Mouse (Mus musculus): ENCODE measurements at regions not wholly inside any gene's neighbourhood (a gene's known extent, or its start where the extent isn't known, plus 50 kb on each side); places are given as distances from the start of the nearest gene placed in this dataset.

DNA sequence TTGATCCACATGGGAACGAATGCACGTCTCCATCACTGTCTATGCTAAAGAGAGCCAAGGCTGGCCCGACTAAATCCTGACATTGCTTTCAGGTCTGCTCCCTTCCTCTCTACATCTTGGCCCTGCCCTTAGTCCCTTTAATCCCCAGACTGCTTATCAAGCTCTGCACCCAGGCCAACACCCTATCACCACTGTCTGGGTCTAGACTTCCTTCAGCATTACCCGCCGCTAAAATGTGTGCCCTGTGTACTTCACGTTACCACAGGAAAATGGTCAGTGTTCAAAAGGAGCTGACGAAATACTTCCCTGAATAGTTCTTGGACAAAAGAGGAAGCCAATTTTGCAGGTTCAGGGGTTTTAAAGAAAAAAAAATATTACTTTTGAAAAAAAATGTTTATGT lies 100.0 kb upstream of the Thbs1 start:
- no peak for TF ChIP-seq MAX (IDR thresholded peaks at IDR 0.05)
- no peak for TF ChIP-seq USF1 (IDR thresholded peaks at IDR 0.05; ENCODE audit: low read depth)
- TF ChIP-seq MYOG (IDR thresholded peaks at IDR 0.05; ENCODE audit: control insufficient read depth, extremely low read depth, insufficient read length) = no peak
- TF ChIP-seq FOSL1 (IDR thresholded peaks at IDR 0.05; ENCODE audit: insufficient read depth, low read length, poor library complexity, severe bottlenecking) = no peak
- no peak for TF ChIP-seq CTCF (IDR thresholded peaks at IDR 0.05; ENCODE audit: control insufficient read depth, insufficient read depth, insufficient read length)
- TF ChIP-seq MYOD1 (IDR thresholded peaks at IDR 0.05; ENCODE audit: control insufficient read depth, insufficient read length, low read depth) = no peak
- TF ChIP-seq CEBPB (IDR thresholded peaks at IDR 0.05; ENCODE audit: low read depth) = no peak
- H3K4me3 ChIP-seq (ENCODE audit: insufficient read depth, poor library complexity, severe bottlenecking) = no peak overlapping the region
- H3ac ChIP-seq (ENCODE audit: control insufficient read depth, insufficient read length, low read depth) = no peak overlapping the region
- H3K27me3 ChIP-seq (ENCODE audit: control insufficient read depth, insufficient read depth, insufficient read length) = no peaks in the 10 kb centered on the region
- no peaks in the 10 kb centered on the region for H3K79me2 ChIP-seq (ENCODE audit: control insufficient read depth, insufficient read depth)
- no peaks in the 10 kb centered on the region for H3K79me3 ChIP-seq (ENCODE audit: low read depth)
- H3K36me3 ChIP-seq (ENCODE audit: control insufficient read depth, insufficient read depth) = no peaks in the 10 kb centered on the region

- H3K79me3 ChIP-seq (ENCODE audit: low read depth) = no peaks in the 10 kb centered on the region
- H3K27me3 ChIP-seq (ENCODE audit: control insufficient read depth, insufficient read depth, insufficient read length) = no peaks in the 10 kb centered on the region
- no peaks in the 10 kb centered on the region for H3K36me3 ChIP-seq (ENCODE audit: control insufficient read depth, insufficient read depth)
- TF ChIP-seq CTCF (IDR thresholded peaks at IDR 0.05; ENCODE audit: control insufficient read depth, insufficient read depth, insufficient read length) = no peak
- TF ChIP-seq MYOG (IDR thresholded peaks at IDR 0.05; ENCODE audit: control insufficient read depth, extremely low read depth, insufficient read length) = no peak
- no peak for TF ChIP-seq USF1 (IDR thresholded peaks at IDR 0.05; ENCODE audit: low read depth)
- no peak for TF ChIP-seq MAX (IDR thresholded peaks at IDR 0.05)
- TF ChIP-seq CEBPB (IDR thresholded peaks at IDR 0.05; ENCODE audit: low read depth) = peak; percentile 3
- H3K79me2 ChIP-seq (ENCODE audit: control insufficient read depth, insufficient read depth) = no peaks in the 10 kb centered on the region
- H3K4me3 ChIP-seq (ENCODE audit: insufficient read depth, poor library complexity, severe bottlenecking) = no peak overlapping the region
- no peak overlapping the region for H3ac ChIP-seq (ENCODE audit: control insufficient read depth, insufficient read length, low read depth)
Observed at GRCm38 (mm10) chr2:118012211-118012610, 99.5 kb upstream of the Thbs1 start.

DNA sequence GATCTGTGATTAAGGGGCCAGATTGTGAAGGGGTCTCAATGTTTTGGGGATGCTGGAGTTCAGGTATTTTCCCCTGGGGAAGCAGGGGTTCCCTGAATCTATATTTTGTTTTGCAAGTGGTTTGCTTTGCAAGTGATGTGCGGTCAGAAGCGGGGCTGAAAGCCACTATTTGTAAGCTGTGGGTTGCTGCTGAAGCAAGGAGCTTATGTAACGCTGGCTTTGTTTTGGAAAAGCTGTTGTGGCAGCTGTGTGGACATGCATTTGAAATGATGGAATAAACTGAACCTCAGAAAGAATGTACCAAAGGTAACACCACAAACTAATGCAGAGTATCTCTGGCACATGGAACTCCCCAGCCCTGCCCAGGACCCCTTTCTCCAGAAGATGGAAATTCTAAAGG lies 98.5 kb upstream of the Thbs1 start:
- Histone ChIP-seq H3K36me3 (ENCODE audit: control insufficient read depth, insufficient read depth) (no peaks in the 10 kb centered on the region), H3K4me3 (ENCODE audit: insufficient read depth, poor library complexity, severe bottlenecking) (no peak overlapping the region), H3K79me3 (ENCODE audit: low read depth) (no peaks in the 10 kb centered on the region), H3K27me3 (ENCODE audit: control insufficient read depth, insufficient read depth, insufficient read length) (no peaks in the 10 kb centered on the region), H3K79me2 (ENCODE audit: control insufficient read depth, insufficient read depth) (no peaks in the 10 kb centered on the region), H3ac (ENCODE audit: control insufficient read depth, insufficient read length, low read depth) (no peak overlapping the region)
- TF ChIP-seq CTCF (IDR thresholded peaks at IDR 0.05; ENCODE audit: control insufficient read depth, insufficient read depth, insufficient read length) (no peak), MYOD1 (IDR thresholded peaks at IDR 0.05; ENCODE audit: control insufficient read depth, insufficient read length, low read depth) (no peak), FOSL1 (IDR thresholded peaks at IDR 0.05; ENCODE audit: insufficient read depth, low read length, poor library complexity, severe bottlenecking) (no peak), USF1 (IDR thresholded peaks at IDR 0.05; ENCODE audit: low read depth) (no peak), CEBPB (IDR thresholded peaks at IDR 0.05; ENCODE audit: low read depth) (no peak), MAX (IDR thresholded peaks at IDR 0.05) (no peak), MYOG (IDR thresholded peaks at IDR 0.05; ENCODE audit: control insufficient read depth, extremely low read depth, insufficient read length) (no peak)

DNA sequence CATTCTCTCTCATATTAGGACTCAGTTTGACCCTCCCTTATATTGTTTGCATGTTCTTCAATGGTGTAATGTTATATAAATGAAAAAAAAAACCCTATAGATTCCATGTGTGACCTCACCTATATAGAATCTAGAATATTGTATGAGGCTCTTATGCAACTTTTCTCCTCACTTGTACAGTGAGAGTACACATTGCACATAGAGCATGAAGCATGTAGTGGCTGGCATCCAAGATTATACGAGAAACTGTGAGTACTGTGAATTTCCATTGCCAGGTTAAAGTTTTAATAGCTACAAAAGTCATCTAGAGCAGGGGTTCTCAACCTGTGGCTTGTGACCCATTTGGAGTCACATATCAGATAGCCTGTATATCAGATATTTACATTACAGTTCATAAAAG lies 96.5 kb upstream of the Thbs1 start:
- H3K79me3 ChIP-seq (ENCODE audit: low read depth) = no peaks in the 10 kb centered on the region
- no peak overlapping the region for H3ac ChIP-seq (ENCODE audit: control insufficient read depth, insufficient read length, low read depth)
- TF ChIP-seq CEBPB (IDR thresholded peaks at IDR 0.05; ENCODE audit: low read depth) = no peak
- no peak for TF ChIP-seq MYOG (IDR thresholded peaks at IDR 0.05; ENCODE audit: control insufficient read depth, extremely low read depth, insufficient read length)
- no peak for TF ChIP-seq FOSL1 (IDR thresholded peaks at IDR 0.05; ENCODE audit: insufficient read depth, low read length, poor library complexity, severe bottlenecking)
- no peak for TF ChIP-seq CTCF (IDR thresholded peaks at IDR 0.05; ENCODE audit: control insufficient read depth, insufficient read depth, insufficient read length)
- TF ChIP-seq MAX (IDR thresholded peaks at IDR 0.05) = no peak
- TF ChIP-seq MYOD1 (IDR thresholded peaks at IDR 0.05; ENCODE audit: control insufficient read depth, insufficient read length, low read depth) = no peak
- TF ChIP-seq USF1 (IDR thresholded peaks at IDR 0.05; ENCODE audit: low read depth) = no peak
- no peaks in the 10 kb centered on the region for H3K36me3 ChIP-seq (ENCODE audit: control insufficient read depth, insufficient read depth)
- no peaks in the 10 kb centered on the region for H3K27me3 ChIP-seq (ENCODE audit: control insufficient read depth, insufficient read depth, insufficient read length)
- no peaks in the 10 kb centered on the region for H3K79me2 ChIP-seq (ENCODE audit: control insufficient read depth, insufficient read depth)
- H3K4me3 ChIP-seq (ENCODE audit: insufficient read depth, poor library complexity, severe bottlenecking) = no peak overlapping the region

DNA sequence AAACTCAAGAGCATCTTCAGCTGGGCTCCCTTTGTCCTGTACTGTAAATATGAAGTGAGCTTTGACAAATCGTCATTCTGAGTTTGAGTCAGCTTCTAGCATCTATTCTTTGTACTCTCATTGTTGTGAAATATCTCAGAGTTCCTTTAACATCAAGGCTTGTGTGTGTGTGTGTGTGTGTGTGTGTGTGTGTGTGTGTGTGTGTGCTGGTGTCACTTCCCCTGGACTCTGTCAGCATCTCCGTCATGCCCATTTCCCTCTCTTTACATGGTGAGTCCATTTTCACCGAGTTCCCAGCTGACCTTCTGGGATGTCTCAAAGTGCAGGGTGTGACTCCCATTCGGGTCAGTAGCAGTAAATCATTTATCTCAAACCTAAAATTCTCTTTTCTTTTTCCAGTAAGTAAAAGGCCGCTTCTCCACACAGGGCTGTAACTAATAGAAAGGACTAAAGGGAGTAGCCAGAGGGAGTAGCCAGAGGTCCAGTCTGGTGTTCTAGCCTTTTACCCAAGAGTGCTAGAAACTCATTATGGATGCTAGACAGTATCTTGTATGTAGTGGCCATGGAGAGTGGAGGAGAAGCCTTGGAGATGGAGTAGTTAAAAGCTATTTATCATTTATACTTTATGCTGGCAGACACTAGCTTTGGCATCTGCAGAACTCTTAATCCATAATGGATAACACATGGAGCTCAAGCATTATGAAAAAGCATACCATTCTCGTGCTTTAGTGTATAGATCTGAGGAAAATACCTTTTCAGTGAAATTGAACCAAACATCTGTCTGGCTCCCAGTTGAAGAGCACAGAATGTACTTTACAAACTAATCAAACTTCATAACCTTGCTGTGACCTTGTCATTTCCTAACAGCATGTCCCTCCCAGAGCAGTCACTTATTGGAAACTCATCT lies 85.6 kb upstream of the Thbs1 start:
- no peak overlapping the region for H3ac ChIP-seq (ENCODE audit: control insufficient read depth, insufficient read length, low read depth)
- H3K79me2 ChIP-seq (ENCODE audit: control insufficient read depth, insufficient read depth) = no peaks in the 10 kb centered on the region
- no peaks in the 10 kb centered on the region for H3K79me3 ChIP-seq (ENCODE audit: low read depth)
- no peaks in the 10 kb centered on the region for H3K27me3 ChIP-seq (ENCODE audit: control insufficient read depth, insufficient read depth, insufficient read length)
- TF ChIP-seq CEBPB (IDR thresholded peaks at IDR 0.05; ENCODE audit: low read depth) (no peak), USF1 (IDR thresholded peaks at IDR 0.05; ENCODE audit: low read depth) (no peak), FOSL1 (IDR thresholded peaks at IDR 0.05; ENCODE audit: insufficient read depth, low read length, poor library complexity, severe bottlenecking) (no peak), MYOG (IDR thresholded peaks at IDR 0.05; ENCODE audit: control insufficient read depth, extremely low read depth, insufficient read length) (no peak), MYOD1 (IDR thresholded peaks at IDR 0.05; ENCODE audit: control insufficient read depth, insufficient read length, low read depth) (no peak), MAX (IDR thresholded peaks at IDR 0.05) (no peak), CTCF (IDR thresholded peaks at IDR 0.05; ENCODE audit: control insufficient read depth, insufficient read depth, insufficient read length) (no peak)
- no peak overlapping the region for H3K4me3 ChIP-seq (ENCODE audit: insufficient read depth, poor library complexity, severe bottlenecking)
- H3K36me3 ChIP-seq (ENCODE audit: control insufficient read depth, insufficient read depth) = no peaks in the 10 kb centered on the region

Data from C2C12 (cell line).